Mouse (Mus musculus) intestine, embryonic 14.5 days (tissue): ENCODE measurements around the gene Wtip. TPM values are rescaled to one million over a fixed set of nuclear protein-coding genes. Genes with fewer than 3 reads are reported as not detected.
A peak's percentile ranks its signal among the peaks of the same experiment; 100 is the strongest.
"Not testable (repeated sequence)": the region's sequence is repeated elsewhere in the genome, so short reads cannot be mapped to it uniquely, and the experiment has no call there.

Experiments
- ATAC-seq: fragments of 200-750 bp; cut with Nextera tagmentation; replicated peaks from 2 replicates; pipeline ENCODE4 v1.8.0; 2017; ENCODE audit warnings: low read depth, moderate number of reproducible peaks, moderate TSS enrichment, moderate library complexity; ENCODE audit not compliant: low FRiP score, low TSS enrichment
- DNase-seq: peaks from one replicate; pipeline ENCODE4 v3.0.0-alpha.2; 2018; ENCODE audit warnings: low spot score
- H3K27ac ChIP-seq: fragments of 300-500 bp; sonication (generic); 2 replicates; pipeline ENCODE4 v1.5.1; 2014; ENCODE audit warnings: low read depth, mild to moderate bottlenecking, control low read depth
- H3K27me3 ChIP-seq: fragments of 300-500 bp; sonication (generic); replicated peaks from 2 replicates; pipeline ENCODE4 v1.6.1; 2014; ENCODE audit warnings: low read length, control low read depth; ENCODE audit not compliant: control insufficient read depth, insufficient read depth
- H3K36me3 ChIP-seq: fragments of 300-500 bp; sonication (generic); 2 replicates; pipeline ENCODE4 v1.6.1; 2014; ENCODE audit warnings: low read length, control low read depth; ENCODE audit not compliant: control insufficient read depth, insufficient read depth
- H3K4me1 ChIP-seq: fragments of 300-500 bp; sonication (generic); replicated peaks from 2 replicates; pipeline ENCODE4 v1.6.1; 2014; ENCODE audit warnings: low read length, control low read depth, mixed read lengths; ENCODE audit not compliant: control insufficient read depth, insufficient read depth
- H3K4me2 ChIP-seq: fragments of 300-500 bp; sonication (generic); 2 replicates; pipeline ENCODE4 v1.6.1; 2014; ENCODE audit warnings: low read length
- H3K4me3 ChIP-seq: fragments of 300-500 bp; sonication (generic); 2 replicates; pipeline ENCODE4 v1.5.1; 2014; ENCODE audit warnings: low read depth, low read length, control low read depth, mixed read lengths
- H3K9ac ChIP-seq: fragments of 300-500 bp; sonication (generic); 2 replicates; pipeline ENCODE4 v1.6.1; 2014; ENCODE audit warnings: mild to moderate bottlenecking, low read length
- H3K9me3 ChIP-seq: fragments of 300-500 bp; sonication (generic); 2 replicates; pipeline ENCODE4 v1.6.1; 2016; ENCODE audit warnings: low read length, control low read depth; ENCODE audit not compliant: control insufficient read depth
- WGBS: fragments of 180-500 bp; shearing (Covaris S2); extraction: QIAGEN DNeasy Blood & Tissue Kit; methylation state at CpG from one replicate; pipeline ENCODE4 v1.1.7; 2014; 5-methylcytosine and 5-hydroxymethylcytosine counted together
- polyA plus RNA-seq: library from polyadenylated mRNA; unstranded; fragments of >200 nt; fragmentation: Nextera tagmentation; extraction: Ambion mirVana; gene quantifications from 2 replicates; pipeline ENCODE4 v1.2.1, GENCODE M21; 2014

Wtip gene
- polyA plus RNA-seq, result 5.3 and 5.5 TPM in 2 replicates

DNA sequence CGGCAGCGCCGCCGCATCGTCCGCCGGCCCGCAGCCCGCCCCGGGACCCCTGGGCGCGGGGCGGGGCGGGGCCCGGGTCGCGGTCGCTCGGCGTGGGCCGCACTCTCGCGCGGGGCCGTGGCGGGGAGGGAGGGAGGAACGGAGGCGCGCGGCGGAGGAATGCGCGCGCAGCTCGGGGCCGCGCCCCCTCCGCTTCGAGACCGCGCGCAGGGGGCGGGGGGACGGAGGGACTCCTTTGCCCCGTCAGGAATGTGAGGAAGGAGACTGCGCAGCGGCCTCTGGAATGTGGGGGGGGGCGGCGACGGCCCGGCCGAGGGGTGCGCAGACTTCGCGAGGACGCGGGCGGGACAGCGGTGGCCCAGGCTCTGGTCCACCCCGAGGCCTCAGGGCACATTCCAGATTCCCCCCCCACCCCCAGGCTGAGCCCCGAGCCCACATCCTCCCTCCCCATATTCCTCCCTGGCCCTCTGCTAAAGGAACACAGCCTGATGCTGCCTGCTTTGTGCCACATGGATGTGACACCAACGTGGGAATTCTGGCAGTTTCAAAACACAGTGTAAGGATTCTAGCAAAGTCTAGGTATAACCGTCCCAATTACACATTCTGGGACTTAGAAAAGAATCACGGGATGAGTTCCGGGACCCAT lies at the start of gene Wtip:
TSS of gene Wtip (minus strand) at position 152 of the 646 bp plus-strand sequence.
- H3K36me3 ChIP-seq, result 0 out of 2 replicates have a peak, but pooled peaks cover 4% of the 10 kb centered on the region
- peak within 1 kb of the TSS; percentile 96 for H3K9ac ChIP-seq
- ATAC-seq (peak; percentile 89), DNase-seq (peak; percentile 85)
- H3K4me1 ChIP-seq, result peaks cover 19% of the 10 kb centered on the region
- H3K27me3 ChIP-seq, result no peaks in the 10 kb centered on the region
- H3K4me2 ChIP-seq, result peak within 1 kb of the TSS; percentile 68
- WGBS, result 2% methylated on average over 48 of the region's 65 CpGs
- peak within 1 kb of the TSS; percentile 84 for H3K27ac ChIP-seq
- H3K9me3 ChIP-seq, result no peaks in the 10 kb centered on the region
- H3K4me3 ChIP-seq, result peak within 1 kb of the TSS; percentile 71

DNA sequence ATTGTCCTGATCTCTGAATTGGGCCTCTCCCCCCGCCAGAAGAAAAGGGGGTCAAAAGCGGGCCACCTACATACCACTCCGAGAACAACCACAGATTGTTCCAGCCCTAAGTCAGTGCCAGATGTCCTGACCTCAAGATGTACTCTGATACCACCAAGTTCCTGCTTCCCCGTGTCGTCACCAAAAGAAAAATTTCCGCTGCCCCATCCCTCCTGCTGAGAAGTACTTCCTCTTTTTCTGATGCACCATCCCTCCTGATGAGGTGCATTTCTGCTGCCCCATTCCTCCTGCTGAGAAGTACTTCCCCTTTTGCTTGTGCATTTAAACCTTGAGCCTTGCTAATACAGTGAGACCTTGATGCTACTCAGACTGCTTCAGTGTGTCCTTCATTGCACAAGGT lies 43.2 kb upstream of the Wtip start:
- H3K36me3 ChIP-seq, H3K4me2 ChIP-seq, ATAC-seq, H3K27me3 ChIP-seq, H3K9me3 ChIP-seq, H3K4me1 ChIP-seq, H3K9ac ChIP-seq, H3K27ac ChIP-seq, H3K4me3 ChIP-seq, DNase-seq: not testable (repeated sequence)
- 96% methylated on average over 6 of the region's 6 CpGs for WGBS

DNA sequence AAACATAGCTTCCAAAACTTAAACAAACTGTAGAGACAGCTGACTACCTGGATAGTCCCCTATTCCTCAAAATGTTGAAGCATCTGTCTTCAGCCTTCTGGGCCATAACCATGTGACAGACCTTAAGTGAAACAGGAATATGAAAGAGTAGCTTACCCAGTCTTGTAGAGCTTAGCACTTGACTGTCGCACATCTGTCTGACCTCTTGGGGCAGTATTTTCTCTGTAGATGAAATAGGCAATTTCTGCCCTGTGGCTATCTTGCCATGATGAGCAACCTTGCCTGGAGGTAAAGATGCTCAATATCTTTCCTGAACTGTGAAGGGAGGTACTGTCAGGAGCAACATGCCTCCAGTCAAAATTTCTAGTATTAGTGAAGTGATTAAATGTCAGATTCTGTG lies 39.2 kb upstream of the Wtip start:
- no peak overlapping the region for H3K4me2 ChIP-seq
- ATAC-seq, result no peak
- no peaks in the 10 kb centered on the region for H3K4me1 ChIP-seq
- H3K4me3 ChIP-seq, result no peak overlapping the region
- H3K36me3 ChIP-seq, result no peaks in the 10 kb centered on the region
- DNase-seq, result no peak
- no peaks in the 10 kb centered on the region for H3K9me3 ChIP-seq
- H3K27me3 ChIP-seq, result no peaks in the 10 kb centered on the region
- H3K27ac ChIP-seq, result no peak overlapping the region
- 67% methylated on average over 1 of the region's 1 CpGs for WGBS
- H3K9ac ChIP-seq, result no peak overlapping the region

- Histone ChIP-seq H3K4me1 (peaks cover 6% of the 10 kb centered on the region; the same call in 1 of the 2 replicates), H3K4me3 (peak within 1 kb of the TSS; percentile 98), H3K9me3 (no peaks in the 10 kb centered on the region), H3K4me2 (peak within 1 kb of the TSS; percentile 94), H3K36me3 (peaks cover 10% of the 10 kb centered on the region), H3K9ac (peak within 1 kb of the TSS; percentile 86), H3K27ac (peak within 1 kb of the TSS; percentile 82; the same call in 1 of the 2 replicates), H3K27me3 (no peaks in the 10 kb centered on the region)
- DNase-seq, result no peak
- WGBS, result 82% methylated on average over 3 of the region's 3 CpGs
- no peak for ATAC-seq
These were observed 36.4 kb upstream of the Wtip start, which contains the start of gene Uba2 for GRCm38 (mm10) chr7:34169454-34169853. Gene Uba2 (minus strand): TSS chr7:34169599.

DNA sequence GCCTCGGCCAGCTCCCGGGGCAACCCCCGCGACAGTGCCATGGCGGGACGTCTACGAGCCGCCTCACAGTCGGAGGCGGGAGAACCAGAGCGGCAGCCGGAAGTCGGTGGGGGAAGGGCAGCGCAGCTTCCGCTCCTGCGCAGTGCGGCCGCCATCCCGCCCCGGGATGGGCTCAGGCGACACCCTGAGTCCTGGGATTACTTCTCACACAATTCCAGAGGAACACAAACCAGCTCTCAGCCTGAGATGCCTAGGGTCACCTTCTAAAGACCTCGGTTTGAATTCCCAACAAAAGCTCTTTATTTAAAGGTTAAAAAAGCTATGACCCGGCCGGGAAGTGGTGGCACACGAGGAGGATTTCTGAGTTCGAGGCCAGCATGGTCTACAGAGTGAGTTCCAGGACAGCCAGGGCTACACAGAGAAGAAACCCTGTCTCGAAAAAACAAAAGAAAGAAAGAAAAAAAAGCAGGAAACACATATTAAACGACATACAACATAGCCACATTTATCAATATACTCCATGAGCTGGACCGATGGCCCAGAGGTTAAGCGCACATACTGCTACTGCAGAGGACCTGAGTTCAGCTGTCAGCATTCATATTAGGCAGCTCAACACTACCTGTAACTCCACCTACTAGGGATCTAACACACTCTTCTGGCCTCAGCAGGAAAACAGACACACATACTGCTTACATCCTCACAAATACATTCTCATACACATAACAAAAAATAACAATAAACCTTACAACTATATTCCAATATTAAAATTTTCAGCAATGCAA lies 35.6 kb upstream of the Wtip start:
- Histone ChIP-seq H3K27me3 (no peaks in the 10 kb centered on the region), H3K36me3 (peaks cover 18% of the 10 kb centered on the region), H3K9ac (peak overlapping the region; percentile 86), H3K4me3 (peak overlapping the region; percentile 98), H3K4me2 (peak overlapping the region; percentile 94), H3K9me3 (no peaks in the 10 kb centered on the region), H3K4me1 (peaks cover 6% of the 10 kb centered on the region; the same call in 1 of the 2 replicates), H3K27ac (peak overlapping the region; percentile 82)
- WGBS, result 10% methylated on average over 27 of the region's 30 CpGs
- DNase-seq, result peak; percentile 96
- ATAC-seq, result peak; percentile 95

DNA sequence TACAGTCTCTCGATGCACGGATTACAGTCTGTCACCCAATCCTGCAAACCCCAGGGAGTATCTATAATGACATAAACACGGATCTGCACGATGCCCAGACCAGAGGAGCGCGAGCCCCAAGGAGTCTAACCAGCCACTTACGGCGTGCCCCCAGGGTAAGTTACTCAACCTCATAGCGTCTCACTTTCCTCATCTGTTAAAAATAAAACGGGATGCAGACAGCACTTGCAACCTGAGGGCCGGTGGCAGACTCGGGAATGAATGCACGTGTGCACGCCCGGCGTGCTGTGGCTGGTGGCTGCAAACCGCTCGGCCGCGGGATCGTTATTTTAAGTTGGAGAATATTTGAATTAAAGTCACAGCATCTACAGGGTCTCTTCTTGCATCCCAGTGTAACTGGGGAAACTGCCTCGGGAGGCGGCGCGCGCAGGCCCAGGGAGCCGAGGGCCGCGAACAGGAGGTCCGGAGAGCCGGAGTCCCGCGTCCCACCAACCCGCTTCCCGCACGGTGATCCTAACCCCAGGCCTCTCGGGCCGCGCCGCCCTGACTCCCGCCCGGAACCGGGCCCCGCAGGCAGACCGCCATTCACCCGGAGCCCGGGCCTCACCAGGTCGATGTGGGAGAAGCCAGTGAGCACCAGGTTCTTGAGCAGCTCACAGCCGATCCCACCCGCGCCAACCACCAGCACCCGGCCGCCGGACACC lies 34.9 kb upstream of the Wtip start:
- ATAC-seq (no peak; the same call in none of the 2 replicates), DNase-seq (peak; percentile 73)
- Histone ChIP-seq H3K4me2 (peak overlapping the region; percentile 94), H3K9ac (peak overlapping the region; percentile 86), H3K27me3 (no peaks in the 10 kb centered on the region), H3K36me3 (peaks cover 25% of the 10 kb centered on the region), H3K9me3 (no peaks in the 10 kb centered on the region), H3K4me1 (peaks cover 6% of the 10 kb centered on the region; the same call in 1 of the 2 replicates), H3K4me3 (peak overlapping the region; percentile 98), H3K27ac (peak overlapping the region; percentile 82)
- under 1% methylated on average over 53 of the region's 54 CpGs for WGBS

DNA sequence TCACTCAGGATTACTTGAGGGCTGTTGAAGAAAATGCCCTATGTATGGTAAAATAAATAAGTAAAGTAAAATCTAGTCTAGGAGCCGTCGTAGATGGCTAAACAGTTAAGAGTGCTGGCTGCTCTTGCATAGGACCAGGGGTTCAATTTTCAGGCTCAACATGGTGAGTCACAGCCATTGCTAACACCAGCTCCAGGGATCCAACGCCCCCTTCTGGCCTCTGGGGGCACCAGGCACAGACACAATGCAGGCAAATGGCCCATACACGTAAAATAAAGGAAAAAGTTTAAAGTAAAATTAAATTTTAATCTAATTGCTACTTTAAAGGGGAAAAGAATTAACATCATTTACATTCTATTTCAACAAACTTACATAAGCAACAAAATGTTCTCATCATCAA lies 33.8 kb upstream of the Wtip start:
- H3K4me1 ChIP-seq, result peaks cover 6% of the 10 kb centered on the region; the same call in 1 of the 2 replicates
- H3K9me3 ChIP-seq, result no peaks in the 10 kb centered on the region
- 0 out of 2 replicates have a peak overlapping the region, but pooled peaks have one; percentile 1 for H3K4me3 ChIP-seq
- H3K27me3 ChIP-seq, result no peaks in the 10 kb centered on the region
- no peak for ATAC-seq
- DNase-seq, result peak; percentile 64
- no peak overlapping the region for H3K9ac ChIP-seq
- peak overlapping the region; percentile 26; the same call in 1 of the 2 replicates for H3K4me2 ChIP-seq
- H3K27ac ChIP-seq, result no peak overlapping the region
- H3K36me3 ChIP-seq, result peaks cover 36% of the 10 kb centered on the region
- WGBS, result 52% methylated on average over 4 of the region's 4 CpGs

GRCm38 (mm10) chr7:34165999-34166398 lies 32.9 kb upstream of the Wtip start:
- H3K27me3 ChIP-seq, result no peaks in the 10 kb centered on the region
- H3K4me3 ChIP-seq, result no peak overlapping the region
- ATAC-seq (no peak), DNase-seq (no peak)
- peaks cover 44% of the 10 kb centered on the region for H3K36me3 ChIP-seq
- no peak overlapping the region for H3K9ac ChIP-seq
- WGBS, result 85% methylated on average over 3 of the region's 3 CpGs
- H3K4me2 ChIP-seq, result no peak overlapping the region
- H3K4me1 ChIP-seq, result peaks cover 6% of the 10 kb centered on the region; the same call in 1 of the 2 replicates
- no peak overlapping the region for H3K27ac ChIP-seq
- no peaks in the 10 kb centered on the region for H3K9me3 ChIP-seq
